Mouse (Mus musculus) splenic B cell, adult 2 months (primary cell): ENCODE measurements around the gene Timeless.

Experiments used
- DNase-seq: peaks from one replicate; pipeline ENCODE4 v3.0.0-alpha.2; 2011; ENCODE audit warnings: low read depth, low spot score
- H3K27me3 ChIP-seq: 2 replicates; pipeline ENCODE4 v1.6.1; 2012; ENCODE audit warnings: mild to moderate bottlenecking, low read length, moderate library complexity, mixed read lengths; ENCODE audit not compliant: control insufficient read depth, poor library complexity, insufficient read depth, severe bottlenecking
- H3K36me3 ChIP-seq: 2 replicates; pipeline ENCODE4 v1.6.1; 2012; ENCODE audit warnings: mild to moderate bottlenecking, low read length, moderate library complexity, mixed read lengths; ENCODE audit not compliant: control insufficient read depth, poor library complexity, insufficient read depth, severe bottlenecking

The Timeless gene

DNA sequence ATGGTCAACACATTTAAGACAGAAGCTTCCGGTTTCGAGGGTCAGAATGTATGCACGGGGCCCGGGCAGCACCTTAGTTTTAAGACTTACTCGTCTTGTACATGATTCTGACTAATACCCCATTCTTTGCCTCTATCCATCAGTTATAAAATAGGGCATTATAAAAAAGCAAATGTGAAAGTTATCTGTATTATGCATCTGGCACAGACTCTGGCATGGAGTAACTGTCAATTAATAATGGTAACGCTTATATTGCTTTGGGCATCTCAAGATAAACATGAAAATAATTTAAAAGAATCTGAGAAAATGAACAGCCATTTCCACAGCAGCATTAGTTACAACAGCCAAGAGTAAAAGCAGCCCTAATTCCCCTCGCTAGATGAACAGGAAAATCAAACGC, 3.9 kb upstream of the Timeless start:
- no peak for DNase-seq
- Histone ChIP-seq H3K27me3 (no peaks in the 10 kb centered on the region), H3K36me3 (no peaks in the 10 kb centered on the region)

DNA sequence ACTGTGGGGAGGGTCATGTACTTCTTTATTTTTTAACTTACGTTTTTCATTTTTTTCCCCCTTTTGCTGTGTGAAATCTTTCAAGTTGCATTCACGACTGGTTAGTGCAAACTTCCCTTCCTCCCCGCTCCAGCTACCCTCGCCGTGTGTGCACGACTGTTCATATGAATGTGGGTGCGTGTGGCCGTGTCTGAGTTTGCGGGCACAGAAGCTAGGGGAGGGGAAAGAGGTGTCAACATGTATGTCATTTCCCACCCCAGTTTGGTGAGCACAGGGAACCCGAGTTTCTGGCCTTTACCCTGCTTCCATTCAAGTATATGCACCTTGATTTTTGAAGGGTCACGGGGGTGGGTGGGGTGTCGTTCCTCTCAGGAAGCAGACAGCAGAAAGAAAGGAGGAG, 1.3 kb upstream of the Timeless start:
- Histone ChIP-seq H3K36me3 (no peaks in the 10 kb centered on the region), H3K27me3 (no peaks in the 10 kb centered on the region)
- peak; percentile 11 for DNase-seq

DNA sequence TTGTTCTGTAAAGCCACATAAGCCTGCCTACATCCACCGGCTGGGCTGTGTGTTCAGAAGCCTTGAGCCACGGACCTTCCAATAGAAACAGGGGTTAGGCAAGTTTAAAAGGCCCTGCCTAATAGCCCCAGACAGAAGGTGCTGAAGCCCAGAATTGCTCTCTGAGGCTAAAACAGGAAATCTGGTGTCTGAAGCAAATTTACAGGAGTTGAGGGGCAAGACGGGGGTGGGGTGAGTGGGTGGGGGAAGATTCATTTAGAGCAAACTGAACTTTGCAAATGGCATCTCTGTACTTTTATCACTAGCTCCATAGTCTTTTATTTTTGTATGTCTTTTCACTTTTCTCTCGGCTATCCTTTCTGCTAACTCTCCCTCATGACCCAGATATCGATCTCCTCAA, 719 bp upstream of the Timeless start:
- Histone ChIP-seq H3K27me3 (no peaks in the 10 kb centered on the region), H3K36me3 (no peaks in the 10 kb centered on the region)
- peak; percentile 28 for DNase-seq

DNA sequence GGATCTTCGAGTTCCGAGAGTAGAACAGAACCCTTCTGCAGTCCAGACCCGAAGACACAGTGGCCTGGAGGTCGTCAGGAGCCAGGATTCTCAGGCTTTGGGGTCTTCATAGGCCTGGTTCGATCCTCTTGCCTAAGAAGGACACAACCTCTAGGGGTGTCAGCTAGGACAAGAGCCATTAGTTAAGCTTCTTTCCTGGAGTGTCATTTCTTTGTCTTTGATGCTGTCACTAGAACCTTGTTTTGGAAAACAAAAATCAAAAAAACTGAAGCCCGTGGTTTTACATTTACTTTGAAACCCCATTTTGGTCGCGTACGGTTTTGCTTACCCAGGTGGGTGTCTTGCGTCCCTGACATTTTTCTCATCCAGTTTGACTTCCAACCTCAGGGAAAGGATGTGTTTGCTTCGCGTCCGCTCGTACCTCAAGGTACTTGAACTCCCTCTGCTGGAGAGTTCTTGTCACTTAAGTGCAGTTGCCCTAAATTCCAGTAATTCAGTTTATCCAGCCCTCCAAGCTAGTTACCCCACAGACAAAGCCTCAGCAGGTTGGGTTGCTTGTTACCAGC, 638 bp downstream of the Timeless start:
- peak; percentile 82 for DNase-seq
- Histone ChIP-seq H3K27me3 (no peaks in the 10 kb centered on the region), H3K36me3 (no peaks in the 10 kb centered on the region)

DNA sequence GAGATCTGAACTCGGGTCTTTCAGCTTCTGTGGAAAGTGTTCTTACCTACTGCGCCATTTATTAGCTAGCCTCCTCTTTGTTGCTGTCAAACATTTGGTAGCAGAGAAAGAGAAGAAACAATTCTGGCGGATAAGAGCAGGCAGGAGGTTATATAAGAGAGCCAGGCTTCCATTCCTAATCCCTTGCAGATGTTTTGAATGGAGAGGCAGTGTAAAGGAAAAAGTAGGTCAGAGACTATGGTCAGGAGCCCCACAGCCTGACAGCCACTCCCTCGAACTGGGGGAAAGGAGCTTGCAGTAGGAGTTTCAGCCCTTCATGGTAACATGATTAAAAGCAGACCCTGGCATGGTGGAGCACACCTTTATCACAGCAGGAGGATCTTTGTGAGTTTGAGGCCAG, 4.5 kb downstream of the Timeless start:
- no peak for DNase-seq
- H3K36me3 ChIP-seq = no peaks in the 10 kb centered on the region
- H3K27me3 ChIP-seq = no peaks in the 10 kb centered on the region

DNA sequence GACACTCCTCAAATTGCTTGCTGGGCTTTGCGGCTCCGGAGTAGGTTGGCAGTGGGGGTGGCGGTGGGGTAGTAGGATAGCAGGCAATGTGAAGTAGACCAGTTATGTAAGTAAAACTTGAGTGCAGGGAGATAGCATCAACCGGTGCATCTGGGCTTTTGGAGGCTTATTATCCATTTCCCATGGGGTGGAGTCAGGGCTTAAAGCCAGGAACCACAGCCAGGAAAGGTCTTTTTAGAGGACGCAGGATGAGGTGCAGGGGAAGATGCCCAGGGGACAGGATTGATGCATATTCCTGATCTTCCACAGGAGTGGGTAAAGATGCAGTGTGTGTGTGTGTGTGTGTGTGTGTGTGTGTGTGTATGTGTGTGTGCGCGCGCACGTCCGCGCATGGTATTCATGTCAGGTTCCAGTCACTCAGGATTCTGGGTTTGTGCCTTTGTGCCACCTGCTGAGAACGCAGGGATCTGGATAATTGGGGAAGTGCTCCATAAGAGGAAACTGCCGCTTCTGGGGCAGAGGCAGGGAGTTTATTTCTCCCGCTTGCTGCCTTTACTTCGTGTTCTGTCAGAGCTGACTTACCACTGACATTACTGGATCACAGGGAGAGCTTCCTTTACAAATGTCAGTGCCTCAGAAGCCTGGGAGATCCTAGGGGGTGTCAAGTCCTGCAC, 6.1 kb downstream of the Timeless start:
- Histone ChIP-seq H3K27me3 (no peaks in the 10 kb centered on the region), H3K36me3 (no peaks in the 10 kb centered on the region)
- DNase-seq = no peak

DNA sequence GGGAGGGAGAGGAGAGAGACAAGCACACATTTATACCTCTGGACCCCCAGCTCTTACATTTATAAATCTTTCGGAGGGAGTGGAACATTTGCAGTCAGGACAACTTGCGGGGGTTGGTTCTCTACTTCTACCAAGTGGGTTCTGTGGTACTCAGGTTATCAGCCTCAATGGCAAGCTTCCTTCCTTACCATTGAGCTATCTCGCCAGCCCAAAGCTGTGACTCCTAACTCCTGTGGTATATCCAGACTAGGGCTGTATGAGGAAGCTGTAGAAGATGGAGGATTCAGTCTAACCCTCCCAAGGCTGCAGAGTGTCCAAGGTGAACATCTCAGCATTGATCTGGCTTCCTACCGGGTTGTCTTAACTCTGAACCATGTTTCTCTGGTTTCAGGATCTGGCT, 7.3 kb downstream of the Timeless start:
- Histone ChIP-seq H3K36me3 (no peaks in the 10 kb centered on the region), H3K27me3 (no peaks in the 10 kb centered on the region)
- DNase-seq = no peak

DNA sequence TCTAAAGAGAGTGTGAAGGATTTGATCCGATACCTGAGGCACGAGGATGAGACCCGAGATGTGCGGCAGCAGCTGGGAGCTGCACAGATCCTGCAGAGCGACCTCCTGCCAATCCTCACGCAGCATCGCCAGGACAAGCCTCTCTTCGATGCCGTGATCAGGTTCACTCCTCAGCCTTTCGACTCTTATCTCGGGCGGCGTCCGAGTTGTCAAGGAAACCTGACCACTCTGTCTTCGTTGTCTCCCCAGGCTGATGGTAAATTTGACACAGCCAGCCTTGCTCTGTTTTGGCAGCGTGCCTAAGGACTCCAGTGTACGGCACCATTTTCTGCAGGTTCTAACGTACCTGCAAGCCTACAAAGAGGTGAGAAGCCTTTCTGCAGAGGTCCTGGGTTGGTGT, 8.3 kb downstream of the Timeless start:
- no peak for DNase-seq
- no peaks in the 10 kb centered on the region for H3K27me3 ChIP-seq
- no peaks in the 10 kb centered on the region for H3K36me3 ChIP-seq

DNA sequence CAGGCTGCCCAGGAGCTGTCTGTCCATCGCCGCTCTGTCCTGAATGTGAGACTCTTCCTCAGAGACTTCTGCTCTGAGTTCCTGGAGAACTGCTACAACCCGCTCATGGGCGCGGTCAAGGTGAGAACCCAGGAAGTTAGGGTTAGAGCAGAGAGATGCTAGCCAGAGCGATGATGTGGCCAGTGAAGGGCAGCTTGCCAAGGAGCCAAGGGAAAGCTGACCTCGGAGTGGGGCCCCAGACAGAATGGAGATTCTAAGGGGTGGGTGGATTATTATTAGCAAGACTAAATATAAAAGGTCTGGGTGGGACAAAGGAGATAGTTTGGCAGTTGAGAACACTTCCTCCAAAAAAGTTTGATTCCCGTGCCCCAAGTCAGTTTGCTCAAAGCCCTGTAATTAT, 11.4 kb downstream of the Timeless start:
- Histone ChIP-seq H3K36me3 (peaks cover 9% of the 10 kb centered on the region), H3K27me3 (no peaks in the 10 kb centered on the region)
- DNase-seq = no peak

DNA sequence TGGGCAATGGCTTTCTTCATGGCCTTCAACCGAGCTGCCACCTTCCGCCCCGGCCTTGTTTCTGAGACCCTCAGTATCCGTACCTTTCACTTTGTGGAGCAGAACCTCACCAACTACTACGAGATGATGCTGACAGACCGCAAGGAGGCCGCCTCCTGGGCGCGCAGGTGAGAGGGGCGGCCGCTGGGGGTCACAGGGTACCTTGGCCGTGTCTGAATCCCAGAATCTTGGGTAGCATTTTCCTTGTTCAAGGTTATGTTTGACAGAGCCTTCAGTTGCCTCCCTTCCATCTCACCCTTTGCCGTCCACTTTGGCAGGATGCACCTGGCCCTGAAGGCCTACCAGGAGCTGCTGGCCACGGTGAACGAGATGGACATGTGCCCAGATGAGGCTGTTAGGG, 12.3 kb downstream of the Timeless start:
- Histone ChIP-seq H3K36me3 (peaks cover 9% of the 10 kb centered on the region), H3K27me3 (no peaks in the 10 kb centered on the region)
- no peak for DNase-seq

DNA sequence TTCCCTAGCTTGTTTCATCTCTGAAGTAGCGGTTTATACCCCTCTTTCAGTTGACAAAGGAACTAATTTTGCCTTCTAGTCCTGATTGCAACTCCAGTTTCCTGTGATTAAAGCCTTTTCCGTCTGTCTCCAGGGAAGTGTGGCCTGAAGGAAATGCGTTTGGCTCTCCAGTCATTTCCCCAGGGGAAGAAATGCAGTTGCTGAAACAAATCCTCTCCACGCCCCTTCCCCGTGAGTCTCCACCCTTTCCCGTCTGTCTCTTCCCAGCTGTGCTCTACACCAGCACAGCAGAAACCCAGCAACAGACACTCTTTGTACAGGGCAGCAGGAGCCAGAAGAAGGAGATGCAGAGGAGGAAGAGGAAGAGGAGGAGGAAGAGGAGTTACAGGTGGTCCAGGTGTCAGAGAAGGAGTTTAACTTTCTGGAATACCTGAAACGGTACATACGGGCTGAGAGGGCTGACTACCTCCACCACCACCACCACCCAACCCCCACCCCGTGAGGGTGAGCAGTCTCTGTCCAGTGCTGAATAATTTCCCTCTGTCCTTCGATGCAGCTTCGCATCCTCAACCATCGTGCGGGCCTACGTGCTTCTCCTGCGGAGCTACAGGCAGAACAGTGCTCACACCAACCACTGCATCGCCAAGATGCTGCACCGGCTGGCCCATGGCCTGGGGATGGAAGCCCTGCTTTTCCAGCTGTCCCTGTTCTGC, 15.3 kb downstream of the Timeless start:
- no peak for DNase-seq
- Histone ChIP-seq H3K36me3 (peaks cover 12% of the 10 kb centered on the region), H3K27me3 (no peaks in the 10 kb centered on the region)

DNA sequence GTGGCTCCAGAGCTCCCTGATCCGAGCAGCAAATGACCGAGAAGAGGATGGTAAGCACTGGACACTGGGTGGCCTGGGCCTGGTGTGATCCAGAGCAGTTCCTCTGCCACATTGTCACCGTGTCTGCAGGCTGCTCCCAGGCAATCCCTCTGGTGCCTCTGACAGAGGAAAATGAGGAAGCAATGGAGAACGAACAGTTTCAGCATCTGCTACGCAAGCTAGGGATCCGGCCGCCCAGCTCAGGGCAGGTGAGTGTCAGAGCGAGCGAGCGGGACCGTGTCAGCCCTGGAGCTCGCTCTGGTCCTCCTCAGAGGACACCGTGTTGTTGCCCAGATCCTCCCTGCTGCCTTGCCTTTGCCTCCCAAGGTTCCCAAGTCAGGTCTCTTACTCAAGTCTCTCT, 18.7 kb downstream of the Timeless start:
- DNase-seq = no peak
- peaks cover 14% of the 10 kb centered on the region for H3K36me3 ChIP-seq
- no peaks in the 10 kb centered on the region for H3K27me3 ChIP-seq

DNA sequence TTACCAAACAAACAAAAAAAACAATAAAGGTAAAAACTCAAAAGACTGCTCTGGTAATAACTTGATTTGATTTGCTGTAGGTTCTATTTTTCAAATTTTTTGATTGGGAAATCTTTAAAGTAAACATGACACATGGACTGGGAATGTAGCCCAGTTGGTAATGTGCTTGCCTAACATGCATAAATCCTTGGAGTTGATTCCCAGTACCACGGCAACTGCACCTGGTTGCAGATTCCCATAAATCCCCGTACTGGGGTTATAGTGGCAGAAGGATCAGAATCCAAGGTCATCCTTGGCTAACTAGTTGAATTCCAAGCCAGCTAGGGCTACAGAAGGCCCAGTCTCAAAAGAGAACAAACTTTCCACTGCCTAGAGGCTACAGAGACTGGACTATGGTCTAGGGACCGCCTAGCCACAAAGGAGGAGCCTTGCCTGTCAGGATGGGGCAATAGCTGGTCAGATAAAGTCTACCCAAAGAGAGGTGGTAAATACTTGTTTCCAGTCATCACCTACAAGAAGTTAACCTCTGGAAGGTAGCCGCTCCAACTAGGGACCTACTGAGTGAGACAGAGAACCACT, 21.9 kb downstream of the Timeless start, which contains the start of gene Apon:
TSS of gene Apon (plus strand) at position 420 of the 579 bp plus-strand sequence.
- peaks cover 5% of the 10 kb centered on the region; the same call in 1 of the 2 replicates for H3K36me3 ChIP-seq
- DNase-seq = no peak

DNA sequence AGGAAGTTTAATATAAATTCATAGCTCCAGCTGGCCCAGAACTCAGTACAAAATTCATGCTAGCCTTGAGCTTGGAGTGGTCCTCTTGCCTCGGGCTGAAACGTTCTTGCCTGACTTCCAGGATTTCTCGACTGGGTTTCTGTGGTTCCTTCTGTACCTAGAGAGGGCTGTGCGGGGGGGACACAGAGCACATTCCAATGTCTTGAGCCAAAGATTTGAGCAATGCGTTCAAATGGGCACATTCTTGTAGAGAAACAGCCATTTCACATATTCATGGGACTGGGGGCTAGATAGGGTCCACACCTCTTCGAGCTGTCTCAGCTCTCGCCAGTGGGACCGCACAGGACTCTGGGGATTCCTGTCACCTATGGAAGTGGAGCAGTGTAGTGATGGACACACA, 24.1 kb downstream of the Timeless start:
- no peaks in the 10 kb centered on the region for H3K27me3 ChIP-seq

More for the DNA sequence above, 21.9 kb downstream of the Timeless start, which contains the start of gene Apon:
- no peaks in the 10 kb centered on the region for H3K27me3 ChIP-seq

DNA sequence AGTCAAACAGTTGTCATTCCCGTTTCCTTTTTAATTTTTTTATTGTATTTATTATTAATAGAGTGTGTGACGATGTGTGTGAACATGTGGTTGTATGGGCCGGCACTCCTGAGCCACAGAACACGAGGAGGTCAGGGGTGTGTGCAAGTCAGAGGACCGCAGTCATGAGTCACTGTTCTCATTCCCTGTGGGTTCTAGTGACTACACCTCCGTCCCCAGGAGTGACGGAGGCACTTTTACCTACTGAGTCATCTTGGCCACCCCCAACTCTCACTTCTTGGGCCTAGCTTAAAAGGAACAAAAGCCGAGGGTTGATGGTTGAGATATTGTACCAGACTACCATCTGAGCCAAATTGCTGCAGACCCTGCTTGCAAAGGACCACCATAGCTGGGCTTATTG, 24.5 kb downstream of the Timeless start:
- no peak for DNase-seq
- no peaks in the 10 kb centered on the region for H3K27me3 ChIP-seq

More for the DNA sequence above, 24.1 kb downstream of the Timeless start:
- DNase-seq = no peak
- H3K36me3 ChIP-seq = peaks cover 5% of the 10 kb centered on the region; the same call in 1 of the 2 replicates

More for the DNA sequence above, 24.5 kb downstream of the Timeless start:
- H3K36me3 ChIP-seq = peaks cover 5% of the 10 kb centered on the region; the same call in 1 of the 2 replicates
